In genomic region chr16:16358481-16359100, GRCm38 (mm10) we compare ENCODE assay signal across 8 mouse cellular contexts. TPM values are rescaled to one million over a fixed set of nuclear protein-coding genes. Genes with fewer than 3 reads are reported as not detected.
DNase-seq lines count a peak whose midpoint lies in the region; ATAC-seq and TF ChIP-seq lines count a peak whose summit lies in the region.

Gene Dnm1l (minus strand): TSS chr16:16358959.

- H3K36me3 ChIP-seq in megakaryocyte, embryonic 14.5 days (replicated peaks; ENCODE audit: low read length): peaks cover 3% of the 10 kb centered on the region

- H3K4me3 ChIP-seq in cortical plate, adult 2 months (ENCODE audit: insufficient read depth, low read length): peak within 1 kb of the TSS; percentile 84
- peak within 1 kb of the TSS; percentile 94 for H3K4me3 ChIP-seq in megakaryocyte, embryonic 14.5 days (replicated peaks)

- TF ChIP-seq CTCF in cortical plate, adult 2 months (IDR thresholded peaks at IDR 0.05; ENCODE audit: extremely low read depth, insufficient read depth, low read length): no peak

- peak; percentile 85 for TF ChIP-seq POLR2A in cortical plate, adult 2 months (IDR thresholded peaks at IDR 0.05; ENCODE audit: extremely low read depth, insufficient read depth, low read length)

- no peaks in the 10 kb centered on the region for H3K27me3 ChIP-seq in megakaryocyte, embryonic 14.5 days (replicated peaks)

- ATAC-seq in activated CD4-positive, CD25-positive, alpha-beta regulatory T cell, adult 4 months: peak; percentile 97

- peak; percentile 82 to 84 for DNase-seq in gastrocnemius, adult 8-10 months (ENCODE audit: low spot score in 2 of 2)
- peak; percentile 41 for DNase-seq in hindlimb bud, embryonic 11.5 days (ENCODE audit: extremely low spot score, low read depth, low spot score)
- peak; percentile 87 to 89 for DNase-seq in left cerebral cortex, adult 8-10 months (ENCODE audit: low spot score in 2 of 2)
- peak; percentile 95 to 96 for DNase-seq in right cerebral cortex, postnatal 10 days (ENCODE audit: low spot score in 2 of 2)
- DNase-seq in urinary bladder, postnatal 25 days (ENCODE audit: low spot score): peak; percentile 92

- H3K27ac ChIP-seq in cortical plate, adult 2 months (ENCODE audit: insufficient read depth, low read length): peak within 1 kb of the TSS; percentile 89

- no peaks in the 10 kb centered on the region; the same call in 1 of the 2 replicates for H3K4me1 ChIP-seq in cortical plate, adult 2 months (ENCODE audit: control insufficient read depth, insufficient read depth, low read length)
- peaks cover 24% of the 10 kb centered on the region for H3K4me1 ChIP-seq in megakaryocyte, embryonic 14.5 days

- H3K9me3 ChIP-seq in megakaryocyte, embryonic 14.5 days: no peaks in the 10 kb centered on the region

RNA-seq across cellular contexts. Expression of gene Dnm1l, which starts in this region (rescaled TPM):
- 10 to 100 TPM; 50.8 to 52.9 TPM for polyA plus RNA-seq in activated CD4-positive, CD25-positive, alpha-beta regulatory T cell, adult 4 months (2017; shearing (Covaris generic))
- 94.8 and 100 TPM in 2 replicates for polyA plus RNA-seq in cortical plate, adult 2 months (2012; rRNA removed)
- total RNA-seq in gastrocnemius, adult 8-10 months (2022): 10 to 100 TPM; 49.6 to 58.6 (median 55.3) TPM
- 100 to 1,000 TPM; 198 to 201 (median 198) TPM for total RNA-seq in left cerebral cortex, adult 8-10 months (2022)
- 3.7 TPM in 1 of 2 replicates, not detected in the other for polyA plus RNA-seq in megakaryocyte, embryonic 14.5 days (2012; ENCODE audit: insufficient read depth, low replicate concordance)

Comparison
In these comparisons a context has a peak if more than half of its experiments do, and no peak if none do; other contexts are left out.
1. Peak in every context shown above with its lines: DNase-seq, ATAC-seq, H3K4me3 ChIP-seq and H3K27ac ChIP-seq.
2. RNA of gene Dnm1l (polyA plus RNA-seq): 94.8 to 100 TPM in cortical plate, adult 2 months and 50.8 to 52.9 TPM in activated CD4-positive, CD25-positive, alpha-beta regulatory T cell, adult 4 months; 3.7 TPM in megakaryocyte, embryonic 14.5 days; every median in the first group is over 10 times any median in the second.
3. DNase-seq: peak in every context shown above with its lines; median percentile 96 in right cerebral cortex, postnatal 10 days; 92 in urinary bladder, postnatal 25 days; 88 in left cerebral cortex, adult 8-10 months; 83 in gastrocnemius, adult 8-10 months; 41 in hindlimb bud, embryonic 11.5 days.